Mouse (Mus musculus) thymus, adult 2 months (tissue): ENCODE data around the gene Add3. TPM values are rescaled to one million over a fixed set of nuclear protein-coding genes. Genes with fewer than 3 reads are reported as not detected.

Experiments
- DNase-seq: peaks from one replicate; pipeline ENCODE4 v3.0.0; 2021
- H3K27ac ChIP-seq: fragments of 200-500 bp; 2 replicates; pipeline ENCODE4 v1.5.1; 2012; ENCODE audit warnings: low read length, control low read depth; ENCODE audit not compliant: control insufficient read depth, insufficient read depth
- H3K27me3 ChIP-seq: fragments of 200-500 bp; 2 replicates; pipeline ENCODE4 v1.6.1; 2012; ENCODE audit warnings: mild to moderate bottlenecking, low read length, moderate library complexity, mixed read lengths; ENCODE audit not compliant: control insufficient read depth, insufficient read depth
- H3K36me3 ChIP-seq: fragments of 200-500 bp; 2 replicates; pipeline ENCODE4 v1.6.1; 2012; ENCODE audit warnings: mild to moderate bottlenecking, low read length, moderate library complexity; ENCODE audit not compliant: control insufficient read depth, insufficient read depth
- H3K4me1 ChIP-seq: fragments of 200-500 bp; replicated peaks from 2 replicates; pipeline ENCODE4 v1.6.1; 2012; ENCODE audit warnings: low read length; ENCODE audit not compliant: control insufficient read depth, insufficient read depth
- H3K4me3 ChIP-seq: fragments of 200-500 bp; 2 replicates; pipeline ENCODE4 v1.5.1; 2012; ENCODE audit warnings: mild to moderate bottlenecking, low read length, control low read depth, moderate library complexity; ENCODE audit not compliant: control insufficient read depth, insufficient read depth
- CTCF ChIP-seq: fragments of 200-500 bp; IDR thresholded peaks from 2 replicates; pipeline ENCODE4 v1.5.1; 2012; ENCODE audit warnings: mild to moderate bottlenecking, control low read depth, low read length, moderate library complexity, borderline replicate concordance; ENCODE audit not compliant: control insufficient read depth, poor library complexity, insufficient read depth; ENCODE audit errors: extremely low read depth
- POLR2A ChIP-seq: fragments of 200-500 bp; IDR thresholded peaks from 2 replicates; pipeline ENCODE4 v1.6.1; 2012; ENCODE audit warnings: mild to moderate bottlenecking, low read length, control low read depth, moderate library complexity; ENCODE audit not compliant: control insufficient read depth, poor library complexity, insufficient read depth; ENCODE audit errors: extremely low read depth
- WGBS: fragments of 180-500 bp; shearing (Covaris S2); methylation state at CpG from one replicate; pipeline ENCODE4 v1.1.7; 2018; 5-methylcytosine and 5-hydroxymethylcytosine counted together
- polyA plus RNA-seq: library from polyadenylated mRNA; depleted of rRNA; stranded (reverse); fragments of >200 nt; gene quantifications from 2 replicates; pipeline ENCODE4 v1.2.3, GENCODE M21; 2012

Gene Add3
- polyA plus RNA-seq, 1 experiment: 23.1 TPM

DNA sequence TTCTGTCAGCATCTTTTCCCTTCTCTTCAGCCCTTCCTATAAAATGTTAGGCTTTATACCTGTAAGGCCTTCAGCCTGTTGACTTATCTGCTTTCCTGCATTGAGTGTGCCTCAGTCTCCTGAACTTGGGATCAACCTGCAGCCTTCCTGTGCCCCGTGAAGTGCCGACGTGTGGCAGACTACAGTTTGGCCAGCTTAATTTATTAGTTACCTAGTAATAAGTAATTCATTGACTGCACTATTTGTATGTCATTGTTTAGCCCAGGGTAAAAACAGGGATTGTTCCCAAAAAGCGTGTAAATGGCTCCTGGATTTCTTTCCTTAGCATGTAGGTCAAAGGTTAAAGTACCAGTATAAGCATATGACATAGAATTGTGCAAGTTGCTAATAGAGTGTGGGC, 46.2 kb downstream of the Add3 start:
- H3K27me3 ChIP-seq: no peaks in the 10 kb centered on the region
- peaks cover 34% of the 10 kb centered on the region for H3K4me1 ChIP-seq
- no peak for DNase-seq
- TF ChIP-seq CTCF (no peak), POLR2A (no peak)
- H3K4me3 ChIP-seq: no peak overlapping the region
- 87% methylated on average over 4 of the region's 4 CpGs for WGBS
- H3K27ac ChIP-seq: peak overlapping the region; percentile 54; the same call in 1 of the 2 replicates
- H3K36me3 ChIP-seq: no peaks in the 10 kb centered on the region

DNA sequence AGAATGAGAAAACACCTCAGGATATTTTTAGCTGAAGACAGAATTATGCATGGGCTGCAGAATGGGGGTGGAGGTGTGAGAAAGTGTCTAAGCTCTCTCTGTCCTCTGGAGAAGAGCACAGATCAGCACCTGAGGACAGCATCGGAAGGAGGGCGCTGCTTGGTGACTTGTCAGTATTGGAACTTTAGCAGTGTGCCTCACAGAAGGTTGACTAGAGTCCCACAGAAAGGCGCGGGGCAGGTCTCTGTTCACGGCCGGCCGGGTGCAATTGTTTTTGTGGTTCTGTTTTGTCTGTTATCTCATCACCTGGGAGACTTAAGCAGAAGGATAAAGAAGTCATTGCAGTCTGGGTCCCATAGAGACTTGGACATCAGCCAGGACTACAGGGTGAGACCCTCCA, 47.3 kb downstream of the Add3 start:
- DNase-seq: no peak
- Histone ChIP-seq H3K4me1 (peaks cover 34% of the 10 kb centered on the region), H3K27ac (no peak overlapping the region)

DNA sequence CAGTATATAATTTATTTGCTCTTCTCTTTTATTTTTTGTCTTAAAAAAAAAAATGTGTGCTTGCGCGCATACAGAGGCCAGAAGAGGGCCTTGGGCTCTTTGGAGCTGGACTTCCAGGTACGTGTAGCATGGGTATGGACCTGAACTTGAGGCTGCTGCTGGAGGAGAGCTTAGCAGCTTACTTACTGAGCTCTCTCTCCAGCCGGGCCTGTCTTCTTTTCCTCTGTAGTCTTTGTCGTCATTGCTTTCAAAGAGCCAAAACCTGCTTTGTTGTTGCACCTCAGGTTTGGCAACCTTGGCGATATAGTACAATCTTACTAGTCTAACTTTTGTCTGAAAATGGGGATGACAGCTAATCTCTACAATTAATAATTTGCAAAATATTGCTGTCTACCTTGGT, 47.9 kb downstream of the Add3 start:
- Histone ChIP-seq H3K4me1 (peaks cover 34% of the 10 kb centered on the region), H3K27ac (no peak overlapping the region; the same call in 1 of the 2 replicates), H3K36me3 (no peaks in the 10 kb centered on the region), H3K4me3 (no peak overlapping the region), H3K27me3 (no peaks in the 10 kb centered on the region)
- DNase-seq: no peak
- 51% methylated on average over 6 of the region's 6 CpGs for WGBS
- no peak for TF ChIP-seq POLR2A

More for the DNA sequence above, 47.3 kb downstream of the Add3 start:
- WGBS: 25% methylated on average over 7 of the region's 7 CpGs
- no peaks in the 10 kb centered on the region for H3K27me3 ChIP-seq
- TF ChIP-seq CTCF (no peak), POLR2A (no peak)
- H3K4me3 ChIP-seq: no peak overlapping the region
- no peaks in the 10 kb centered on the region for H3K36me3 ChIP-seq

DNA sequence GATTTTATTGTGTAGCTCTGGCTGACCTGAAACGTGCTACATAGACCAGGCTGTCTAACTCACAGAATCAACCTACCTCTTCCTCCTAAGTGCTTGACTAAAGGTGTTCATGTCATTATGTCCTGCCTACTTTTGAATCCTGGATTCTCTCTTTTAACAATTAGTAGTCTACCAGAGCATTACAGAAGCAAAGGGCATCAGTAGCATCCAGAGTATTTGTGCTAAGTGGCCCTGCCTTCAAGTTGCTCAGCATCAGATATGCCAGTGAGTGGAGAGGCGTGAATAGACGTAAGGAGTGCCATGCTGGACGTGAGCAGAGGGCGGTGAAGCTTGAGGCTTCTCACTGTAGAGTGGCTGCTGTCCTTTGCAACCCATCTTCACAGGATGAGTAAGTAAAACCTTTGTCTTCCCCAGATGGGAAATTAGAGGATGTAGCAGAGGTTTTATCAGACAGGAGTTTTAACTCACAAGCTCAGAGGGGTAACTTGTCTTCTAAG, 48.5 kb downstream of the Add3 start:
- Histone ChIP-seq H3K4me3 (no peak overlapping the region), H3K36me3 (no peaks in the 10 kb centered on the region), H3K27me3 (no peaks in the 10 kb centered on the region), H3K4me1 (peaks cover 29% of the 10 kb centered on the region), H3K27ac (no peak overlapping the region)
- no peak for TF ChIP-seq CTCF
- TF ChIP-seq POLR2A: no peak
- WGBS: 81% methylated on average over 5 of the region's 5 CpGs
- DNase-seq: no peak

DNA sequence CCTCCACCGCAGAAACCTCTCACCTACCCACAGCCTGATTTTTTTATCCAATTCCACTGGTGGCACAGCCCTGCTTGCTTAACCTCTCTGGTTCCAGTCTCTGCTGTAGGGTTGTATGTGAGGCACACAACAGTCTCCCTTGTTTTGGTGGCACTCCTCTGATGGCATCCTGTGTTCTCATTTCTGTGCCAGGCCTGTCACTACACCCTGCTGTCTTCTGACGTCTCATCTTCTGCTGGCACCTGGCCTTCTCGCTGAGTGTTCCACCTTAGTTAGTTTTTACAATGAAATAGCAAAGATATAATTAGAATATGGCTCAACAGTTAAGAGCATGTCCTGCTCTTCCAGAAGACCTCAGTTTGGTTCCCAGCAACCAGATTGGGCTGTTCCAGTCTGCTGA, 49.5 kb downstream of the Add3 start:
- no peaks in the 10 kb centered on the region for H3K36me3 ChIP-seq
- H3K4me3 ChIP-seq: no peak overlapping the region
- DNase-seq: no peak
- no peak overlapping the region for H3K27ac ChIP-seq
- H3K27me3 ChIP-seq: no peaks in the 10 kb centered on the region
- peaks cover 31% of the 10 kb centered on the region for H3K4me1 ChIP-seq
- WGBS: 86% methylated on average over 3 of the region's 3 CpGs
- no peak for TF ChIP-seq CTCF
- TF ChIP-seq POLR2A: no peak

DNA sequence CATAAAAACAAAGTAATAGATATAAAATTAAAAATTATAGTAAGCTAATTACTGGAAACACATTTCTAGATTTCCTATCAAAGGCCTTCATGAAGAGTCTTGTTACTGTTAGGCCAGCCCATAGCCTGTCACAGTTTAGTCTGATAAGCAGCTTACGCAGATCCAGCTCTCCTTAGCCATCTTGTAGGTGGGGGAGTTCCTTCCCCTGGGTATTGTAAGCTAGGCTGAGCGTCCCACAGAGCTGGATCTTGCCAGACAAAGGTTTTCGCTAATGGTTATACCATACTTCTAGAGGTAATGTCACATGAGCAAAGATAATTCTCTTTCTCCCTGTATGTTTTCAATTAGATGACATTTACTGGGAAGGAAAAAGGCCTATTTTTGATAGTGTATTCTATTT, 50.0 kb downstream of the Add3 start:
- H3K4me1 ChIP-seq: peaks cover 30% of the 10 kb centered on the region
- no peak overlapping the region for H3K27ac ChIP-seq
- H3K4me3 ChIP-seq: no peak overlapping the region
- H3K27me3 ChIP-seq: no peaks in the 10 kb centered on the region
- DNase-seq: no peak
- TF ChIP-seq POLR2A (no peak), CTCF (no peak)
- WGBS: 96% methylated on average over 3 of the region's 3 CpGs
- H3K36me3 ChIP-seq: no peaks in the 10 kb centered on the region

DNA sequence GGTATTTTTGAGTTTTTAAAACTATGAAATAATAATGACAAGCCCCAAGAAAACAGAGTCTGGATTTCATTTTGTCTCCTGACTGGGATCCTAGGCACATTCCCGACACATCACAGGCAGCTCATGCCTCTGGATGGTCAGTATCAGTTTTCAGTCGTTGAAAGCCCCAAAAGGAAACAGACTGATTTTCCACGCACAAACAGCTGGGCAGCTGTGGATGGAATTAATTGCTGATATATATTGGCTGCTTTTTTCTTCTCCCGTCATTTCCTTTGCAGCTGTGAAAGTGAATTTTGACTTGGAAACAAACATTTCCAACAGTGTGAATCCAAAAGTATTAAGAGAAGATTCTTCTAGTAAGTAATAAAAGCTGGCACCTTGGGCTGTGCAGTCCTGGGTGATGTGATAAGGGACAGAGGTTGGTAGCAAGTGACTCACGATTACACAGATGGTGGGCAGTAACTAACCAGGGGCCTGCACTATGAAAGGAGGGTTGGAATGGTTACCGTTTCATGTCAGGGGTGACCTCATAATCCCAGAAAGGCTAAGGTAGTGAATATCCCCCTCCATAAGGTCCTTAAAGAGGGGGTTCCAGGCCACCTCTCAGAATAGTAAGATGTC, 51.7 kb downstream of the Add3 start:
- TF ChIP-seq POLR2A (no peak), CTCF (no peak)
- no peak overlapping the region for H3K27ac ChIP-seq
- H3K4me1 ChIP-seq: peaks cover 24% of the 10 kb centered on the region
- no peak for DNase-seq
- no peak overlapping the region for H3K4me3 ChIP-seq
- H3K36me3 ChIP-seq: no peaks in the 10 kb centered on the region
- 85% methylated on average over 6 of the region's 6 CpGs for WGBS
- H3K27me3 ChIP-seq: no peaks in the 10 kb centered on the region
